ENCODE assay signal across 7 mouse cellular contexts in the genomic region with DNA sequence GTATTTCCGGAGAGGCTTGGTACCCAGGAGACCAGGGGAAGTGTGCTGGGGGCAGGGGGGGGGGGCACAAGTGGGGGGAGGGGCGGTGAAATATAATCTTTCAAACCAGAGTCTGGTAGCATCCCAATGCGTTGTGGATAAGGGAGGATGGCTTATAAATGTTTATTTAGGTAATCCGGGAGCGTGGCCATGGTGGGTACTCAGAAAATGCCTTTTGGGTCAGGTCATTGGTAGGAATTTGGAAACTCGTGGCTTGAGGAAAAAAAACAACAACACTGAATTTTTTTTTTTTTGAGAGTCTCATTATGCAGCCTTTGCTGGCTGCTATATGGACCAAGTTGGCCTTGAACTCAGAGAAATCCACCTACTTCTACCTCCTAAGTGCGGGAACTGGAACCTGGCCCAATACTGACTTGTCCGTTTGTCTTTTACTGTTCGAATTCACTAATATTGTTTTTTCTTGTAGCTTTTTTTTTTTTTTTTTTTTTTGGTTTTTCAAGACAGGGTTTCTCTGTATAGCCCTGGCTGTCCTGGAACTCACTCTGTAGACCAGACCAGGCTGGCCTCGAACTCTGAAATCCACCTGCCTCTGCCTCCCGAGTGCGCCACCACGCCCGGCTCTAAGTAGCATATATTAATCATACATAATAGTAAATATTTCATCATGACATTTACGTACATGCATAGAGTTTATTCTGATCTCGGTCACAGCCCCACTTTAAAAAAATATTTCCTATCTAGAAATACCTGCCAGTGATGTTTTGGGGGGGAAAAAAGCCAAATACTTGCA. TPM values are rescaled to one million over a fixed set of nuclear protein-coding genes. Genes with fewer than 3 reads are reported as not detected.
DNase-seq lines count a peak whose midpoint lies in the region; ATAC-seq and TF ChIP-seq lines count a peak whose summit lies in the region.

No protein-coding gene starts in this region.

- TF ChIP-seq CTCF in lung, postnatal 0 days (IDR thresholded peaks at IDR 0.05) = no peak

- H3K9ac ChIP-seq in lung, postnatal 0 days (replicated peaks; ENCODE audit: low read depth) = peak overlapping the region; percentile 39; the same call in 1 of the 2 replicates
- H3K9ac ChIP-seq in embryonic facial prominence, embryonic 14.5 days (ENCODE audit: low read depth, low read length) = peak overlapping the region; percentile 64
- H3K9ac ChIP-seq in limb, embryonic 12.5 days (replicated peaks) = peak overlapping the region; percentile 62
- H3K9ac ChIP-seq in stomach, embryonic 15.5 days = no peak overlapping the region

- peak overlapping the region; percentile 62 for H3K4me2 ChIP-seq in lung, postnatal 0 days (replicated peaks; ENCODE audit: low read depth, low read length)
- peak overlapping the region; percentile 82 for H3K4me2 ChIP-seq in embryonic facial prominence, embryonic 14.5 days (ENCODE audit: low read depth, low read length)
- peak overlapping the region; percentile 80 for H3K4me2 ChIP-seq in limb, embryonic 12.5 days
- peak overlapping the region; percentile 71 for H3K4me2 ChIP-seq in stomach, embryonic 15.5 days

- 20% methylated on average over 16 of the region's 16 CpGs for WGBS in lung, postnatal 0 days
- 37% methylated on average over 16 of the region's 16 CpGs for WGBS in embryonic facial prominence, embryonic 14.5 days
- whole genome bisulfite sequencing in limb, embryonic 12.5 days = 39% methylated on average over 16 of the region's 16 CpGs
- WGBS in stomach, embryonic 15.5 days = 24% methylated on average over 16 of the region's 16 CpGs

- DNase-seq in lung, postnatal 0 days (ENCODE audit: low spot score) = peak; percentile 63
- DNase-seq in lung, postnatal 14 days = no peak
- DNase-seq in embryonic facial prominence, embryonic 14.5 days (ENCODE audit: low spot score) = no peak
- no peak for DNase-seq in natural killer cell, adult 2 months (ENCODE audit: low spot score in 2 of 2)
- DNase-seq in urinary bladder, postnatal 10 days (ENCODE audit: low spot score) = no peak

- H3K9me3 ChIP-seq in lung, postnatal 0 days (ENCODE audit: low read length) = no peaks in the 10 kb centered on the region
- H3K9me3 ChIP-seq in embryonic facial prominence, embryonic 14.5 days (ENCODE audit: control insufficient read depth, low read length) = no peaks in the 10 kb centered on the region
- H3K9me3 ChIP-seq in limb, embryonic 12.5 days = no peaks in the 10 kb centered on the region
- no peaks in the 10 kb centered on the region for H3K9me3 ChIP-seq in stomach, embryonic 15.5 days

- H3K27me3 ChIP-seq in lung, postnatal 0 days (replicated peaks; ENCODE audit: insufficient read depth, low read length) = no peaks in the 10 kb centered on the region
- no peaks in the 10 kb centered on the region for H3K27me3 ChIP-seq in embryonic facial prominence, embryonic 14.5 days (replicated peaks; ENCODE audit: control insufficient read depth, insufficient read depth, low read length)
- no peaks in the 10 kb centered on the region for H3K27me3 ChIP-seq in limb, embryonic 12.5 days
- no peaks in the 10 kb centered on the region for H3K27me3 ChIP-seq in stomach, embryonic 15.5 days (replicated peaks)

- peak overlapping the region; percentile 77 for H3K27ac ChIP-seq in lung, postnatal 0 days (ENCODE audit: low read length)
- H3K27ac ChIP-seq in embryonic facial prominence, embryonic 14.5 days (replicated peaks; ENCODE audit: low read depth, low read length) = peak overlapping the region; percentile 80
- peak overlapping the region; percentile 80 for H3K27ac ChIP-seq in limb, embryonic 12.5 days
- H3K27ac ChIP-seq in stomach, embryonic 15.5 days = peak overlapping the region; percentile 77

- H3K36me3 ChIP-seq in lung, postnatal 0 days (ENCODE audit: insufficient read depth, low read length) = no peaks in the 10 kb centered on the region
- H3K36me3 ChIP-seq in embryonic facial prominence, embryonic 14.5 days (ENCODE audit: control insufficient read depth, insufficient read depth, low read length) = no peaks in the 10 kb centered on the region
- H3K36me3 ChIP-seq in limb, embryonic 12.5 days = no peaks in the 10 kb centered on the region
- no peaks in the 10 kb centered on the region for H3K36me3 ChIP-seq in stomach, embryonic 15.5 days

- peaks cover 11% of the 10 kb centered on the region; the same call in 1 of the 2 replicates for H3K4me1 ChIP-seq in lung, postnatal 0 days (ENCODE audit: insufficient read depth, low read depth, low read length)
- peaks cover 14% of the 10 kb centered on the region for H3K4me1 ChIP-seq in embryonic facial prominence, embryonic 14.5 days (ENCODE audit: control insufficient read depth, insufficient read depth, low read length)
- peaks cover 24% of the 10 kb centered on the region for H3K4me1 ChIP-seq in limb, embryonic 12.5 days (replicated peaks)
- peaks cover 26% of the 10 kb centered on the region for H3K4me1 ChIP-seq in stomach, embryonic 15.5 days

- no peak for ATAC-seq in lung, postnatal 0 days
- ATAC-seq in embryonic facial prominence, embryonic 14.5 days (ENCODE audit: low read depth) = no peak
- no peak for ATAC-seq in limb, embryonic 12.5 days (ENCODE audit: insufficient number of reproducible peaks, insufficient read depth, low FRiP score, low TSS enrichment, low read depth)
- no peak for ATAC-seq in stomach, embryonic 15.5 days (ENCODE audit: insufficient read depth, low FRiP score, low read depth)

- H3K4me3 ChIP-seq in lung, postnatal 0 days (ENCODE audit: low read depth, low read length) = peak overlapping the region; percentile 29
- H3K4me3 ChIP-seq in embryonic facial prominence, embryonic 14.5 days (ENCODE audit: low read depth, low read length) = peak overlapping the region; percentile 42
- H3K4me3 ChIP-seq in limb, embryonic 12.5 days (replicated peaks) = peak overlapping the region; percentile 43
- peak overlapping the region; percentile 34 for H3K4me3 ChIP-seq in stomach, embryonic 15.5 days (replicated peaks)

- no peak for TF ChIP-seq EP300 in lung, postnatal 0 days (IDR thresholded peaks at IDR 0.05)

RNA-seq across cellular contexts. Expression of gene Pim1, which starts 52.8 kb away (rescaled TPM):
- polyA plus RNA-seq in lung, postnatal 0 days (2015; fragmentation: Nextera tagmentation; extraction: Ambion mirVana) = 30.0 and 49.5 TPM in 2 replicates
- 10.7 and 13.6 TPM in 2 replicates for polyA plus RNA-seq in embryonic facial prominence, embryonic 14.5 days (2014; fragmentation: Nextera tagmentation; extraction: Ambion mirVana)
- 21.4 and 24.2 TPM in 2 replicates for polyA plus RNA-seq in limb, embryonic 12.5 days (2016; fragmentation: Nextera tagmentation; extraction: Ambion mirVana)
- 11.5 and 20.9 TPM in 2 replicates for polyA plus RNA-seq in stomach, embryonic 15.5 days (2015; fragmentation: Nextera tagmentation; extraction: Ambion mirVana)
